Mouse (Mus musculus): Measurements from ENCODE around the gene Dpf3. TPM values are rescaled to one million over a fixed set of nuclear protein-coding genes. Genes with fewer than 3 reads are reported as not detected.

Gene Dpf3
- polyA plus RNA-seq (2012; ENCODE audit: low replicate concordance), result 0.97 and 3.5 TPM in 2 replicates

GRCm38 (mm10) chr12:83487476-83487991, at the start of gene Dpf3:
Gene Dpf3, minus strand, starts transcription at chr12:83487716.

GRCm38 (mm10) chr12:83520311-83520890, 32.9 kb upstream of the Dpf3 start, which contains the start of gene Dcaf4:
Gene Dcaf4, plus strand, starts transcription at chr12:83520466.

Other genes starting within 250 kb of the Dpf3 start
- 14.9 and 15.4 TPM in 2 replicates for gene Dcaf4, start 32.8 kb upstream of the Dpf3 start, polyA plus RNA-seq (2012; ENCODE audit: low replicate concordance)
- gene Zfyve1, start 109.5 kb upstream of the Dpf3 start, polyA plus RNA-seq (2012; ENCODE audit: low replicate concordance), result 13.2 and 19.6 TPM in 2 replicates
- gene Rbm25, start 143.5 kb upstream of the Dpf3 start, polyA plus RNA-seq (2012; ENCODE audit: low replicate concordance), result 50.7 and 86.1 TPM in 2 replicates
- 21.5 and 25.8 TPM in 2 replicates for gene Psen1, start 200.4 kb upstream of the Dpf3 start, polyA plus RNA-seq (2012; ENCODE audit: low replicate concordance)

Measured in hematopoietic multipotent progenitor cell, adult 10-12 weeks (in vitro differentiated cells).